Mouse (Mus musculus): ENCODE results near the gene Auts2. TPM values are rescaled to one million over a fixed set of nuclear protein-coding genes. Genes with fewer than 3 reads are reported as not detected.

Auts2 gene
- total and polyA plus RNA-seq, 2 experiments from 2014 or later, result 6.8 to 12.1 TPM

DNA sequence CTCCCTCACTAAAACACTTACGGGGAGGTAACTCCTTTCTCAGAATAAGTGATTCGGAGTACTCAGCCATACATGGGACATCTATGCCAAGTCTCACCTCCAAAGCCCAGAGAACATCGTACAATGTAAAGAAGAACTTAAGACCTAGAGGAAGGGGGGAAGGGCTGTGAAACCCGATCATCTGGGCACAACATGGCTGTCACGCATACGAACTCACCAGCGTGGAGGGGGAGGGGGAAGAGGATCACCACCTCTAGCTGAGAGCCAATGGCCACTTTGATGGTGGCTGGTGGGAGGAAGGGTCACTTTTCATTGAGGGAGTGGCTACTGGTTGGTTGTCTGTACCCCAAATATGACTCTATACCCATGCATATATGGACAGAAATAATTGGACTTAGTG lies 1053.3 kb downstream of the Auts2 start:
- Histone ChIP-seq H3K36me3 (replicated peaks; ENCODE audit: control insufficient read depth, insufficient read depth, low read length) (no peaks in the 10 kb centered on the region), H3K4me1 (ENCODE audit: control insufficient read depth, insufficient read depth) (0 out of 2 replicates have a peak, but pooled peaks cover 7% of the 10 kb centered on the region), H3K27ac (ENCODE audit: low read depth) (no peak overlapping the region), H3K9ac (replicated peaks; ENCODE audit: low read depth, low read length) (no peak overlapping the region), H3K9me3 (replicated peaks; ENCODE audit: control insufficient read depth, low read length) (peaks cover 4% of the 10 kb centered on the region; the same call in 1 of the 2 replicates), H3K4me2 (ENCODE audit: low read depth, low read length) (no peak overlapping the region), H3K4me3 (ENCODE audit: low read depth, low read length) (no peak overlapping the region), H3K27me3 (ENCODE audit: control insufficient read depth, insufficient read depth, low read length) (no peaks in the 10 kb centered on the region)
- no peak for TF ChIP-seq EP300 (IDR thresholded peaks at IDR 0.05; ENCODE audit: low read depth)
- TF ChIP-seq CTCF (IDR thresholded peaks at IDR 0.05; ENCODE audit: low read depth), result no peak
- ATAC-seq (ENCODE audit: insufficient read depth, low read depth), result no peak
- 90% methylated on average over 7 of the region's 7 CpGs for WGBS
- DNase-seq (ENCODE audit: low spot score), result no peak

- DNase-seq (ENCODE audit: low spot score) (no peak), ATAC-seq (ENCODE audit: insufficient read depth, low read depth) (no peak)
- Histone ChIP-seq H3K27me3 (ENCODE audit: control insufficient read depth, insufficient read depth, low read length) (no peaks in the 10 kb centered on the region), H3K4me3 (ENCODE audit: low read depth, low read length) (no peak overlapping the region), H3K4me1 (ENCODE audit: control insufficient read depth, insufficient read depth) (0 out of 2 replicates have a peak, but pooled peaks cover 7% of the 10 kb centered on the region), H3K4me2 (ENCODE audit: low read depth, low read length) (no peak overlapping the region), H3K9me3 (replicated peaks; ENCODE audit: control insufficient read depth, low read length) (peaks cover 4% of the 10 kb centered on the region; the same call in 1 of the 2 replicates), H3K27ac (ENCODE audit: low read depth) (no peak overlapping the region), H3K36me3 (replicated peaks; ENCODE audit: control insufficient read depth, insufficient read depth, low read length) (no peaks in the 10 kb centered on the region), H3K9ac (replicated peaks; ENCODE audit: low read depth, low read length) (no peak overlapping the region)
- 32% methylated on average over 4 of the region's 4 CpGs for WGBS
- TF ChIP-seq EP300 (IDR thresholded peaks at IDR 0.05; ENCODE audit: low read depth) (no peak), CTCF (IDR thresholded peaks at IDR 0.05; ENCODE audit: low read depth) (no peak)
These were observed 1056.6 kb downstream of the Auts2 start for GRCm38 (mm10) chr5:131486527-131486926.

- Histone ChIP-seq H3K36me3 (replicated peaks; ENCODE audit: control insufficient read depth, insufficient read depth, low read length) (peaks cover 53% of the 10 kb centered on the region), H3K4me1 (ENCODE audit: control insufficient read depth, insufficient read depth) (no peaks in the 10 kb centered on the region), H3K9me3 (replicated peaks; ENCODE audit: control insufficient read depth, low read length) (peaks cover 5% of the 10 kb centered on the region; the same call in 1 of the 2 replicates), H3K9ac (replicated peaks; ENCODE audit: low read depth, low read length) (no peak overlapping the region), H3K4me3 (ENCODE audit: low read depth, low read length) (no peak overlapping the region), H3K27me3 (ENCODE audit: control insufficient read depth, insufficient read depth, low read length) (no peaks in the 10 kb centered on the region), H3K27ac (ENCODE audit: low read depth) (no peak overlapping the region), H3K4me2 (ENCODE audit: low read depth, low read length) (no peak overlapping the region)
- DNase-seq (ENCODE audit: low spot score), result no peak
- TF ChIP-seq EP300 (IDR thresholded peaks at IDR 0.05; ENCODE audit: low read depth) (no peak), CTCF (IDR thresholded peaks at IDR 0.05; ENCODE audit: low read depth) (no peak)
- no peak for ATAC-seq (ENCODE audit: insufficient read depth, low read depth)
These were observed 1067.9 kb downstream of the Auts2 start for GRCm38 (mm10) chr5:131475278-131475677.

GRCm38 (mm10) chr5:131468609-131469008 lies 1074.5 kb downstream of the Auts2 start:
- DNase-seq (ENCODE audit: low spot score), result no peak
- no peak overlapping the region for H3K27ac ChIP-seq (ENCODE audit: low read depth)
- H3K9me3 ChIP-seq (replicated peaks; ENCODE audit: control insufficient read depth, low read length), result no peaks in the 10 kb centered on the region
- H3K36me3 ChIP-seq (replicated peaks; ENCODE audit: control insufficient read depth, insufficient read depth, low read length), result peaks cover 54% of the 10 kb centered on the region
- H3K4me2 ChIP-seq (ENCODE audit: low read depth, low read length), result no peak overlapping the region
- ATAC-seq (ENCODE audit: insufficient read depth, low read depth), result no peak
- no peaks in the 10 kb centered on the region for H3K4me1 ChIP-seq (ENCODE audit: control insufficient read depth, insufficient read depth)
- 97% methylated on average over 4 of the region's 4 CpGs for WGBS
- H3K27me3 ChIP-seq (ENCODE audit: control insufficient read depth, insufficient read depth, low read length), result no peaks in the 10 kb centered on the region
- H3K9ac ChIP-seq (replicated peaks; ENCODE audit: low read depth, low read length), result no peak overlapping the region
- H3K4me3 ChIP-seq (ENCODE audit: low read depth, low read length), result no peak overlapping the region
- TF ChIP-seq EP300 (IDR thresholded peaks at IDR 0.05; ENCODE audit: low read depth), result no peak

DNA sequence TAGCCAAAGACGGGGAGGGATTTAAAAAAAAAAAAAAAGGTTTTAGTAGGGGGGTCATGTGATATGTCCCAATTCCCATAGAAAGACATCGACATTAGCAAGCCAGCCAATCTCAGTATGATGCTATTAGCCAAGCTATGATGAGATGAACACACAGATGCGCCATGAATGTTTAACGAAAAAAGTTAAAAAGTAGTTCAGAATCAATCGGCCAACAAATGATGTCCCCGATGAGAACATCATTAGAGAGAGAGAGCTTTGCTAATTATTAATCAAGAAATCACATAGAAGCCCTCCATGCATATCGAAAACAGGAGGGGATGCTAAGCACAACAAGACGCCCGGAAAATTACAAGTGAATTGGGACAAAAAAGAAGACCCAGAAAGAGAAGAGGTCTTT lies 1077.0 kb downstream of the Auts2 start:
- H3K4me3 ChIP-seq (ENCODE audit: low read depth, low read length), result no peak overlapping the region
- no peak overlapping the region for H3K27ac ChIP-seq (ENCODE audit: low read depth)
- ATAC-seq (ENCODE audit: insufficient read depth, low read depth), result no peak
- DNase-seq (ENCODE audit: low spot score), result no peak
- no peak for TF ChIP-seq CTCF (IDR thresholded peaks at IDR 0.05; ENCODE audit: low read depth)
- no peak for TF ChIP-seq EP300 (IDR thresholded peaks at IDR 0.05; ENCODE audit: low read depth)
- H3K9ac ChIP-seq (replicated peaks; ENCODE audit: low read depth, low read length), result no peak overlapping the region
- H3K9me3 ChIP-seq (replicated peaks; ENCODE audit: control insufficient read depth, low read length), result no peaks in the 10 kb centered on the region
- WGBS, result 95% methylated on average over 9 of the region's 9 CpGs
- H3K27me3 ChIP-seq (ENCODE audit: control insufficient read depth, insufficient read depth, low read length), result no peaks in the 10 kb centered on the region
- H3K4me2 ChIP-seq (ENCODE audit: low read depth, low read length), result no peak overlapping the region
- H3K4me1 ChIP-seq (ENCODE audit: control insufficient read depth, insufficient read depth), result no peaks in the 10 kb centered on the region
- peaks cover 39% of the 10 kb centered on the region for H3K36me3 ChIP-seq (replicated peaks; ENCODE audit: control insufficient read depth, insufficient read depth, low read length)

DNA sequence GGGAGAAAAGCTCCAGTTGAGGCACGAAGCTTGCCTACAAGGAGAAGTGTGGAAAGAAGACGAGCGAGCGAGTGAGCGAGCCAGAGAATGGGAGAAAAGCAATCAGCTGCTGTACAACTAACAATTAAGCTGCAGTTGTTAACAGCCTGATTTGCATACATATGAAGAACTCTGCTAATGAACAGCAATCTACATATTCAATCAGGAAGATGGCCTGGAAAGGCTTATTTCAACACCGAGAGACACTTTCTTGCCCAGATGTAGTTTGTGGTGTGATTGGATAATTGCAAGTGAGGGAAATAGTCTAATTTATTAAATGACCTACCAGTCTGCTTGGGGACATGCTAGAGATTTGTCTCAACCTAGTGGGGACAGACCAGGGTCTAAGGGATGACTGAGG lies 1079.7 kb downstream of the Auts2 start:
- DNase-seq (ENCODE audit: low spot score) (no peak), ATAC-seq (ENCODE audit: insufficient read depth, low read depth) (no peak)
- Histone ChIP-seq H3K9ac (replicated peaks; ENCODE audit: low read depth, low read length) (no peak overlapping the region), H3K36me3 (replicated peaks; ENCODE audit: control insufficient read depth, insufficient read depth, low read length) (peaks cover 48% of the 10 kb centered on the region), H3K4me1 (ENCODE audit: control insufficient read depth, insufficient read depth) (no peaks in the 10 kb centered on the region), H3K27ac (ENCODE audit: low read depth) (no peak overlapping the region), H3K9me3 (replicated peaks; ENCODE audit: control insufficient read depth, low read length) (no peaks in the 10 kb centered on the region), H3K4me3 (ENCODE audit: low read depth, low read length) (no peak overlapping the region), H3K4me2 (ENCODE audit: low read depth, low read length) (no peak overlapping the region), H3K27me3 (ENCODE audit: control insufficient read depth, insufficient read depth, low read length) (no peaks in the 10 kb centered on the region)
- TF ChIP-seq EP300 (IDR thresholded peaks at IDR 0.05; ENCODE audit: low read depth) (no peak), CTCF (IDR thresholded peaks at IDR 0.05; ENCODE audit: low read depth) (no peak)
- 94% methylated on average over 6 of the region's 6 CpGs for WGBS
